Mouse (Mus musculus) ES-CJ7 (cell line): Measurements from ENCODE around the gene T.
A peak's percentile ranks its signal among the peaks of the same experiment; 100 is the strongest.
"Not testable (repeated sequence)": the region's sequence is repeated elsewhere in the genome, so short reads cannot be mapped to it uniquely, and the experiment has no call there.

Source experiments
- DNase-seq: peaks from one replicate; pipeline ENCODE4 v3.0.0; 2011; ENCODE audit warnings: low read depth, low spot score

The T gene

GRCm38 (mm10) chr17:8433978-8434960 lies at the start of gene T:
Gene T, plus strand, starts transcription at chr17:8434423.
- DNase-seq = peak; percentile 47

DNA sequence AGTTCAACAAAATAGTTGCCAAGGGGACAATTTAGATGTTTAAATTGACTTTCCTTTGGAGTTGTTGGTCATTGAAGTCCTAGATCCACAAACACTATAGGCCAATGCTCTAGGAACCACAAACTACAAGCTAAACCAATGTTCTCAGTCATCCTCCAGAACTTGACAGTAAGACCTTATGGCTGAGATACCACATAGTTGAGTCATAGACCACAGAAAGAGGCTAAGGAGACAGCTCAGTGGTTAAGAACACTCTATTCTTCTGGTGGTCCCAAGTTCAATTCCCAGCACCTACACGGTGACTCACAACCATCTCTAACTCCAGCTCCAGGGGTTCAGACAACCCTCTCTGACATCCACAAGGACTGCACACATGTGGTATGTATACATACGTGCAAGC lies 48.8 kb upstream of the T start:
- no peak for DNase-seq

DNA sequence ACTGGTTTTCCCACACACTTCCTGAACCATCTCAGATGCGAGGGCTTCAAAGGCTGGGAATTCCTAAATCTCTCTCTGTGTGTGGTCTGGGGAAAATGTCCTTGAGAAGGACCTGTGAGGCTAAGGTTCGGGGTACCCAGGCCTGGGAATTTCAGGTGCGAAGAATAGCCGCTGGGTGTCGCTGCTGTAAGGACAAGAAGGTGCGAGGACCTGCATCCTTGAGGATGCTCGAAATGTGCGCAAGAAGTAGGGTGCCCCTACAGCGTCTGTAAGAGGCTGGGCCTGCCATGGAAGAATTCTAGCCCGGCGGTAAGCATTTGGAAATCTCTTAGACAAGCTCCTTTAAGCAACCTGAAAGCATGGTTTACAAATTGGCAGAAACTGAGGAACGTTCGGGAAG lies 45.8 kb upstream of the T start:
- DNase-seq = peak; percentile 84

DNA sequence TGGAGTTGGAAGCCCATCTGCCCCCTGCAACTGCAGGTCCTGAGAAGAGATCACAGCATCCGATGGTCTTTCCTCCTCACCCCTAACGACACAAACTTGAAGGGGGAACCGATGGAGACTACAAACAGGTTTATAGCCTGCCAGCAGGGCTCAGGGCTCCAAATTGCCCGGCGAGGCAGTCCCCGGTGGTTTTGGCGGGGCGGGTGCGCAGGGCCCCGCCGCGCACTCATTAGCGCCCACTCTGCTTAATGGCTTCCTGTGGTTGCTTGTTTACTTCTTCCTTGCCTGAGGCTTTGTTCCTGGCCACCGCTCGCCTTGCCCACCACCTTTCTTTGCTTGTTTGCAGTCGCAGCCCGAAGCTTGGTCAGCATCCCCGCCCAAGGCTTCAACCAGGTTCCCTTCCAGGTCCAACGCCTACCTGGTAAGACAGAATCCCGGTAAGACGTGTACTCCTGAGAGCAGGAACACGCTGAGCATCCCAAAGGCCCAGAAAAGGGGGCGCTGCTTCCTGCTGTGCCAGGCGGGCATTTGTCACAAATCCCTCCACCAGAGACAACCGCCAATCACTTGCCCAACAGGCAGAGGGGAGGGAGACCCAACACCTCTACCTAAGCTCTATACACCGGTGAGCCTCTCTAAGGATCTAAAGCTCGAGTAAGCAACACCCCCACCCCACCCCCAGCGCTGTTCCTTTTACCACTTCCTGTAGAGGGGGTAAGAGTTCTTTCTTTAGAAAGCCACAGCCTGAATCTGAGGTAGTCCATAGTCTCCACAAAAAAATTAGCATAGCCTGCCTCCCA lies 45.0 kb upstream of the T start:
- DNase-seq = peak; percentile 58

DNA sequence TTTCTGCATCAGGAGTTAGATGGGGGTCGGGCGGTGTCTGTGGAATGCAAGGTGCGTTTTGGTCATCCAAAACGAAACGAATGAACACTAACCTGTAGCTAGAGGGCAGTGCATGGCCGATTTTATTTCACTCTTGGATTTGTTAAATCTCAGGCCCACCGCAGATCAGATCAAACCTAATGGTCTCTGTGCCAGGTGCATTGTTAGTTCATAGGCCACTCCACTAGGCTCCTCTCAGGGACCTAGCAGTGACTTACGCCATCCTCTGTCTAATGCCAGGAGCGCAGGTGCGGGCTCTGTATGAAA lies 44.5 kb upstream of the T start:
- no peak for DNase-seq

GRCm38 (mm10) chr17:8390487-8390886 lies 43.7 kb upstream of the T start:
- no peak for DNase-seq

- no peak for DNase-seq
Observed at GRCm38 (mm10) chr17:8396371-8396770, 37.9 kb upstream of the T start.

GRCm38 (mm10) chr17:8397946-8398345 lies 36.3 kb upstream of the T start:
- peak; percentile 41 for DNase-seq

DNA sequence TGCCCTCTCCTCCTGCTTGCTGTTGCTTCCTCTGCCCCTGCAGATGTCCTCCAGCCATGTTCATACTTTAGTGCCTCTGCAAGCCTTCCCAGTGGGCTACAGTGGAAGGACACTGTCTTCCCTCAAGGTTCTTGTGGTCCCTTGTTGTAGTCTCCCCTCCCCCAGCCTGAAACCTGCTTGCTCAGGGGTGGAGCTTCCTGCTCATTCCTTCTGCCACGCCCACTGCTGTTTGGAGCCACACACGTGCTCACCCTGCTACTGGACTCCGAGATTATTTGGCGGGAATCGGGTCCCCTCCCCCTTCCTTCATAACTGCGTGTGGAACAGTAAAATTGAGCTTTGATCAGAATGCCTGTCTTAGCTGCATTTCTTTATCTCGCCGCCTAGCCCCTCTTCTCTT lies 30.3 kb upstream of the T start:
- peak; percentile 59 for DNase-seq

GRCm38 (mm10) chr17:8406285-8406684 lies 27.9 kb upstream of the T start:
- DNase-seq = no peak

- not testable (repeated sequence) for DNase-seq
Observed at GRCm38 (mm10) chr17:8408002-8408401, 26.2 kb upstream of the T start.

DNA sequence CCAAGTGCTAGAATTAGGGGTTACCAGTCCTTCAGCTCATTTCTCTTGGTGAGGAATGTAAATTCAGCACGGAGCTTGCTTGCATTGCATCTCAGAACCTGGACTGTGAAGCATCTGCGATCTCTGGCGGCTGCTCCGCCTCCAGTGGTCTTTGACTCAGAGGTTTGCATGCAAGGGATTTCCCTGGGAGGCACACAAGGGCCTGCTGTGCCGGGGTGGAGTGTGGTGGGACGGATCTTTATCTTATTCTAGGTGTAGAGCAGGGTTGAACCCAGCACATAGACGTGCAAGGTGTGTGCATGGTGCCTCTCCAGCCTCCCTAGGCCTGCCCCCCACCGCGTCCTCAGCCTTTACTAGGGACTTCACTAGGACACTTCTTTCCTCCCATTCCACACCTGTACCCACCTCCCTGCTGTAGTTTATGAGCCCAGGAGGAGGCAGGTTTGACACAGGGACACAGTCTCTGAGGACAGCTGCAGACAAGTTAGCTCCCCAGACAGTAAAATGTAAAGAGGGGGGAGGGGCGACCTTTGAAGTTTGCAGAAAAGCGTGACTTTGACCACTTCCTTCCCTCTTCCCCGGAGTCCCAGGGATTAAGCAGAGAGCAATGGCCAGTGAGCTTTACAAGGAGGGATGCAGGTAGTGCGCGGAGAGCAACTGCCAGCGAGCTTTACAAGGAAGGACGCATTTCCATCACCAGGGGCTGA lies 25.5 kb upstream of the T start:
- peak; percentile 76 for DNase-seq

DNA sequence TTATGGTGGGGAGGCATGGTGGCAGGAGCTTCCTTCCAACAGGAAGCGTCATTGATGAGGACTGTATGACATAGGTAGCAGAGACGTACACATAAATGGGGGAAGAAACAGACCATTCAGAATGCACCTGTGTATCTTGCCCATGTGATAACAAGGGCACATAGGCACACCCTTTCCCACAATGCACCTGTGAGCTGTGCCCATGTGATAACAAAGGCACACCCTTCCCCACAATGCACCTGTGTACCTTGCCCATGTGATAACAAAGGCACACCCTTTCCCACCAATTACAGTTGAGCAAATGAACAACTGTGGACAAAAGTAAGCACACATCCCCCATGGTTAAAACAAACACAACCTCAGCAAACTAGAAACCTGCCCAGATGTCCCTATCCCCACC lies 23.9 kb upstream of the T start:
- DNase-seq = peak; percentile 35

DNA sequence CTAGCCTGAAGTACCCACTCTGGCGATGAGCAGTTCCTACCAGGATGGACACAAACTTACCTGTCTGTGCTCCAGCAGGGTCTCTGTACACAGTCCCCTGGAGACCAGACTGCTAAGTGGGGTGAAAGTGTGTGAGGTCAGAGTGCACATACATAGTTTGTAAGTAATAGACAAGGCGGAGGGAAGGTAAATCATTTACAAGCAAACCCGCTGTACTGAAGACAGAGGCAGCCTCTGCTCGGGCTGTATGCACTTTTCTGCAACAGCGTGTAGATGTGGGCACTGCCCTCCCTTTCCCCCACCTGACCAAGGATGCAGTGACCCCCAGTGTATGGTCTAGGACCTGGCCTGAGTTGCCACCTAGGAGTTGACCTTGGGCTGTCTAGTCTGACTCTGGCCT lies 20.6 kb upstream of the T start:
- DNase-seq = no peak

- DNase-seq = no peak
Observed at GRCm38 (mm10) chr17:8415533-8415932, 18.7 kb upstream of the T start.

- DNase-seq = no peak
Observed at GRCm38 (mm10) chr17:8416865-8417264, 17.4 kb upstream of the T start.

- DNase-seq = peak; percentile 69
Observed at GRCm38 (mm10) chr17:8420739-8421138, 13.5 kb upstream of the T start.

DNA sequence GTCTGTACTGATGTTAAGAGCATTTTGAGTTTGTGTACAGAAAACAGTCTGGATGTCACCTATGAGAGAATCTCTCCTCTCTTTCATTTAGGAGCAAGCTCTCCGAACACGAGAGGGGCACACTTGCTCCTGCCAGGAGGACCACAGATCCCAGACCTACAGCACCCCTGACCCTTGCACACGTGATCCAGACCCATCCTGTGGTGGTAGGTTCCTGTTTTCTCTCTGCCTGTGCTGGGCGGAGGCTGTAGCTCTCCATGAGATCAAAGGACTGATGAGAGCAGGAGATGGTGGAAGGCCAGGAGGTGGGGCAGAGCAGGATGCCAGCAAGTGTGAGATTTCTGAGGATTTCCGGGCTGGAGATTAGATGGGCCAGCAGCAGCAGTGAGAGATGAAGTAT lies 12.7 kb upstream of the T start:
- DNase-seq = no peak

DNA sequence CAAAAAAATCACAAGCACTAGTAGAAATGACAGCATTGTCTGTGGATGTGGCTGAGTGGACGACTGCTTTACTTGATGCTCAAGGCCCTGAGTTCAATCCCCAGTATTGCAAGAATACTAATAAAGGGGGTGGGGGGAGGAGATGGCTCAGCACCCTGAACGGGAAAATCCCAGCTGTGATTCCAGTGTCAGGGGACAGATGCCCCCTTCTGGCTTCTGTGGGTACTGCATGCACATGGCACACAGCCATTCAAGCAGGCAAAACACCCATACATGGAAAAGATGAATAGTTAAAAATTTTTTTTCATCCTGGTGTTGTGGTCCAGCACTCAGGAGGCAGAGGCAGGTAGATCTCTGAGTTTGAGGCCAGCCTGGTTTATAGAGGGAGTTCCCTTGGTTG lies 10.9 kb upstream of the T start:
- peak; percentile 65 for DNase-seq

GRCm38 (mm10) chr17:8429436-8429835 lies 4.8 kb upstream of the T start:
- DNase-seq = peak; percentile 46

GRCm38 (mm10) chr17:8429896-8430295 lies 4.3 kb upstream of the T start:
- DNase-seq = peak; percentile 86

GRCm38 (mm10) chr17:8432179-8432800 lies 1.9 kb upstream of the T start:
- DNase-seq = no peak
